Mouse (Mus musculus): ENCODE measurements around the gene Slc12a8. TPM values are rescaled to one million over a fixed set of nuclear protein-coding genes. Genes with fewer than 3 reads are reported as not detected.

The Slc12a8 gene
- total and polyA plus RNA-seq, 3 experiments, result 0.49 TPM; not detected in 2

DNA sequence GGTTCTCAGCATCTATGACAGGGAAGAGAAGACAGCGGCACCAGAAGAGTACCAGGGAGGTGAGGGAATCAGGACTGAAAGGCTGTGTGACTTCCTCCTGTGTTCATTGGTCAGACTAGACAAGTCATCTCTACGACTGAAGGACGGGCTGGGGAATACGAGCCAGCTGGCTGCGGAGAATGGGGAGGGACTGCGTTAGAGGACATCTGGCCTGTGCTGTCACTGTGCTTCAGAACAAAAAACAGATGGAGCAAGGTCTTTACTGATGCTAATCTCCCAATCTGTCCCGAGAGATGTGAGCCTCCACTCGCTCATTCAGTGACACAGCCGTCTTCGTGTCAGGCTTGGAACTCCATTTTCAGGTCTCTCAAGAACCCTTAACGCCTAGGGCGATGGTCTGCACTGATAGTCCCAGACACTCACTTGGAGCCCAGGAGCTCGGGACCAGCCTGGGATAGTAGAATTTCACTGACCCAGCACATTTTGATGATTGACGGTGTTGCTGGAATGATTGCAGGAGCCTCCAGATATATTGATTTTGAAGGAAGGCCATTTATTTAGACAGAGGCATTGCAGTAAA is 156.5 kb downstream of the Slc12a8 start:
- no peaks in the 10 kb centered on the region for H3K36me3 ChIP-seq (replicated peaks)
- H3K27me3 ChIP-seq (ENCODE audit: insufficient read depth, low read length), result peaks cover 49% of the 10 kb centered on the region
- peaks cover 11% of the 10 kb centered on the region for H3K4me1 ChIP-seq (ENCODE audit: insufficient read depth, low read depth, low read length)
- TF ChIP-seq TAL1 (conservative IDR thresholded peaks at IDR 0.05; ENCODE audit: low read depth, low read length) (no peak), POLR2AphosphoS5 (IDR thresholded peaks at IDR 0.05; ENCODE audit: insufficient replicate concordance, low read depth, low read length) (no peak)
- no peak for DNase-seq (ENCODE audit: low spot score)
- no peaks in the 10 kb centered on the region for H3K9me3 ChIP-seq (replicated peaks)
- no peak for ATAC-seq (ENCODE audit: extremely low read depth, insufficient number of reproducible peaks, low FRiP score, poor library complexity, severe bottlenecking)
- no peak overlapping the region for H3K4me3 ChIP-seq (ENCODE audit: low read depth, low read length)

DNA sequence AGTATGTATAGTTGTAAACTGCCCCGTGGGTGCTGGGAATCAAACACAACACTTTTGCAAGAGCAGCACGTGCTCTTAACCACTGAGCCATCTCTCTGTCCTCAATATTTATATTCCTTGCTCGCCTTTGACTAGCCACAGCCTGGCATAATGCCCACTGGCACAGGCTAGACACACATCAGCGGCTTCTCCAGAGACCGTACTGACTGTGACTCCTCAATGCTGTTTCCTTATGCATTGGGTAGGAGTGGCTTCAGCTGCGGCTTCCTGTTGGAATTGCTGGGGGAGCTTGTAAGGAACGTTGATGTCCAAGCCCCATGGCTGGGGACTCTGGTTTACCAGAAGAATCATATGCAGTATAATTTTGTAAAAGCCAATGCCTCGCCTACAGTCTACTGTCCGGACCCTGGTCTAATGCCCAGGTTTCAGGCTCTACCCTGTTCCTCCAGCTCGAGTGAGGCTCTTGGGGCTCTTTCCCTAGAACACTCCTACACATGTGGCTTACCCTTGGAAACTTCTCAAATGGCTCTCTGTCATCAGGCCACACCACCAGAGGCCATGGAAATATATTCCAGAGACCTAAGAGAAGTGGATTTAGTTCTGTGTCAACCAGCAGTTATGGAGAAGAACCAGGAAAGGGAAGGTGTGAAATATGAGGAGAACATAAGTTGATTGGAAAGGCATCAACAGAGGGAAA is 158.2 kb downstream of the Slc12a8 start:
- peaks cover 49% of the 10 kb centered on the region for H3K27me3 ChIP-seq (ENCODE audit: insufficient read depth, low read length)
- no peak overlapping the region for H3K4me3 ChIP-seq (ENCODE audit: low read depth, low read length)
- H3K9me3 ChIP-seq (replicated peaks), result no peaks in the 10 kb centered on the region
- H3K36me3 ChIP-seq (replicated peaks), result no peaks in the 10 kb centered on the region
- DNase-seq (ENCODE audit: low spot score) (no peak), ATAC-seq (ENCODE audit: extremely low read depth, insufficient number of reproducible peaks, low FRiP score, poor library complexity, severe bottlenecking) (no peak)
- peaks cover 11% of the 10 kb centered on the region for H3K4me1 ChIP-seq (ENCODE audit: insufficient read depth, low read depth, low read length)
- TF ChIP-seq GATA2 (IDR thresholded peaks at IDR 0.05; ENCODE audit: borderline replicate concordance, low read depth, low read length) (no peak), CTCF (IDR thresholded peaks at IDR 0.05; ENCODE audit: low read depth, low read length) (no peak), POLR2AphosphoS5 (IDR thresholded peaks at IDR 0.05; ENCODE audit: insufficient replicate concordance, low read depth, low read length) (no peak), GATA1 (IDR thresholded peaks at IDR 0.05; ENCODE audit: borderline replicate concordance, low read length) (no peak), TAL1 (conservative IDR thresholded peaks at IDR 0.05; ENCODE audit: low read depth, low read length) (no peak)

DNA sequence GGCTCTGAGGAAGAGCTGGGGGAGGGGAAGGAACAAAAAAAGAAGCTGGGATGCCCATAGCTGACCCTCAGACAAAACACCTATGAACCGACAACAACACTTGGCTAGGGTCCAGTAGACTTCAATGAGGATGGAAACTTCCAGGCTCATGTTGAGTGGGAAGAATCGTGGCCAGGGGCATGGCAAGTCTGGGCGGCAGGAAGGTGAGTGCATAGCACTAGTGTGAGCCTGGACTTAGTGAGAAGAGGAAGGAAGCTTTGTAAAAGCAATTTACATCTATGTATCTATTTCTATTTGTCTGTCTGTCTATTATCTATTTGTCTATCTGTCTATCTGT is 158.7 kb downstream of the Slc12a8 start:
- DNase-seq (ENCODE audit: low spot score) (no peak), ATAC-seq (ENCODE audit: extremely low read depth, insufficient number of reproducible peaks, low FRiP score, poor library complexity, severe bottlenecking) (no peak)
- H3K4me1 ChIP-seq (ENCODE audit: insufficient read depth, low read depth, low read length), result peaks cover 12% of the 10 kb centered on the region
- H3K4me3 ChIP-seq (ENCODE audit: low read depth, low read length), result no peak overlapping the region
- peaks cover 48% of the 10 kb centered on the region for H3K27me3 ChIP-seq (ENCODE audit: insufficient read depth, low read length)
- TF ChIP-seq GATA1 (IDR thresholded peaks at IDR 0.05; ENCODE audit: borderline replicate concordance, low read length) (no peak), TAL1 (conservative IDR thresholded peaks at IDR 0.05; ENCODE audit: low read depth, low read length) (no peak), GATA2 (IDR thresholded peaks at IDR 0.05; ENCODE audit: borderline replicate concordance, low read depth, low read length) (no peak), CTCF (IDR thresholded peaks at IDR 0.05; ENCODE audit: low read depth, low read length) (no peak), POLR2AphosphoS5 (IDR thresholded peaks at IDR 0.05; ENCODE audit: insufficient replicate concordance, low read depth, low read length) (no peak)
- H3K36me3 ChIP-seq (replicated peaks), result no peaks in the 10 kb centered on the region
- H3K9me3 ChIP-seq (replicated peaks), result no peaks in the 10 kb centered on the region

DNA sequence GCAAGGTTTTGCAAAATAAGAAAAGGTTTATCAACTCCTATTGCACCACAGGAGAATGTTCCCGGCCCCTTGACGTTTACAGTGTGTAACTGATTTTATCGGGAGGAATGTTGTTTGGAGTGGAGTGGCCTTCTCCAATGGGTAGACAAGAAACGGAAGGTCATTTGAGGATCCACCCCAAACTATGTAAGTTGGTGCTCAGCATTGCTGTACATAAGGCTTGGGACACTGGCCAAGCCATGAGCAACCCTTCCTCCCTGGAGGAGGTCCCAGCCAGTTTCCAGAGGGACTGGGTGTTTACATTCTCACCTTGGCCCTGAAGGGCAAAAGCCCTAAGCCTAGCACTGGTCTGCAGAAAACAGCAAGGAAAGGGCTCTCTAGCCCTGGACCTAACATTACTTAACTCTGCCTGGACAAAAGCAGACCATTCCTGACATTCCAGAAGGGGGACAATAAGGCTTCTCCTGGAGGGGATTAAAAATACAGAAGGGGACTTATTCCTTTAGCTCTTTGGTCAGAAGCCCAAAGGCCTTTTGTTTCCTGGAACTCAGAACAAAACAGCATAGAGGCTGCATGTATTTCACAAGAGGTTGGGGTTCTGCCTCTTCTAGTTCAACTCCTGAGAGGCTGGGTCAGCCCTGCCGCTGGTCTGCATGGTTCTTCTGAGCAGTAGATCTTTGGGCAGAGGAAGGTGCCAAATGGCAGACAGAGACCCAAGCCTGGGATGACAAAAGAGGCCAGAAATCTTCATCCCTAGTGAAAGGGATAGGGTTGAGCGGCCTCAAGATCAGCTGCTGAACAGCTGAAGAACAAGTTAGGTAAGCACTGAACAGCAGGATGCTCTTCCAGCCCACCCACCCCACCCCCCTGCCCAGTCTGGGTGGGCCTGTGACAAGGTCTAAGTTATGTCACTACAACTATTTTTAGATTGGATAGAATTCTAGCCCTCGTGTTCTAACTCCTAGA is 159.5 kb downstream of the Slc12a8 start:
- DNase-seq (ENCODE audit: low spot score) (no peak), ATAC-seq (ENCODE audit: extremely low read depth, insufficient number of reproducible peaks, low FRiP score, poor library complexity, severe bottlenecking) (no peak)
- Histone ChIP-seq H3K27me3 (ENCODE audit: insufficient read depth, low read length) (peaks cover 52% of the 10 kb centered on the region), H3K4me3 (ENCODE audit: low read depth, low read length) (no peak overlapping the region), H3K36me3 (replicated peaks) (no peaks in the 10 kb centered on the region), H3K9me3 (replicated peaks) (no peaks in the 10 kb centered on the region), H3K4me1 (ENCODE audit: insufficient read depth, low read depth, low read length) (peaks cover 15% of the 10 kb centered on the region)
- TF ChIP-seq GATA2 (IDR thresholded peaks at IDR 0.05; ENCODE audit: borderline replicate concordance, low read depth, low read length), result no peak
- no peak for TF ChIP-seq POLR2AphosphoS5 (IDR thresholded peaks at IDR 0.05; ENCODE audit: insufficient replicate concordance, low read depth, low read length)
- no peak for TF ChIP-seq GATA1 (IDR thresholded peaks at IDR 0.05; ENCODE audit: borderline replicate concordance, low read length)

DNA sequence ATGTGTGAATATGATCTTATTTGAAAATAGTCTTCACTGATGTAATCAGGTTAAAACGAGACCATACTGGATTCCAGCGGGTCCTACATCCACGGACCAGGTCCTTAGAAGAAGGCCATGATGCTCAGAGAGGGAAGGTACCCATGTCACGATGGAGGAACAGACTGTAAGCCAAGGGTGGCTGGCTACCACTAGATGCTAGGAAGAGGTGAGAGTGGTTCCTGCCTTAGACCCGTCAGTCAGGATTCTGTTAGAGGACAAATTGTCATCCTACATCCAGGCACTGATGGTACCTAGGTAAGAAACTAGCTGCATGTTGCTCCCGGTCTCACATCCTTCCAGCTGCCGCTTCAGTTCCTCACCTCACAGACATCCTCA is 160.2 kb downstream of the Slc12a8 start:
- TF ChIP-seq GATA2 (IDR thresholded peaks at IDR 0.05; ENCODE audit: borderline replicate concordance, low read depth, low read length) (no peak), GATA1 (IDR thresholded peaks at IDR 0.05; ENCODE audit: borderline replicate concordance, low read length) (no peak), CTCF (IDR thresholded peaks at IDR 0.05; ENCODE audit: low read depth, low read length) (no peak), TAL1 (conservative IDR thresholded peaks at IDR 0.05; ENCODE audit: low read depth, low read length) (no peak), POLR2AphosphoS5 (IDR thresholded peaks at IDR 0.05; ENCODE audit: insufficient replicate concordance, low read depth, low read length) (no peak)
- ATAC-seq (ENCODE audit: extremely low read depth, insufficient number of reproducible peaks, low FRiP score, poor library complexity, severe bottlenecking) (no peak), DNase-seq (ENCODE audit: low spot score) (no peak)
- Histone ChIP-seq H3K27me3 (ENCODE audit: insufficient read depth, low read length) (peaks cover 56% of the 10 kb centered on the region), H3K36me3 (replicated peaks) (no peaks in the 10 kb centered on the region), H3K4me1 (ENCODE audit: insufficient read depth, low read depth, low read length) (peaks cover 17% of the 10 kb centered on the region), H3K9me3 (replicated peaks) (no peaks in the 10 kb centered on the region), H3K4me3 (ENCODE audit: low read depth, low read length) (no peak overlapping the region)

DNA sequence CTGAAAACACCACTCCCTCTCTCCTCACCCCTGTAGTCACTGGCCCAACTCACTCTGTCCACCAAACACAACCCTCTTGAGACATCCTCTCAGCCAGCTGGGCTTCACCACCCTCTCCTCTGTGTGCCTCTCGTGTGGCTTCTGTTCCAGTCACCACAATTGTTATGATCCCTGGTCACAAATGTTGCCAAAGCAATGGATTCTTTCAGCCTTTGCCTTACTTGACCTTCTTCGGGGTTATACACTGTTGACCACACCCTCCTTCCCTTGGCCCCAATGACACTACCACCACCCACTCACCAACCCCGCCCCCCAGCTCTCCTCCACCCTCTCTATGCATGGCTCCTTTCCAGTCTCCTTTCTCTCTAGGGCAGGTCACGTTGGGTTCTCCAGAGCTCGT is 160.8 kb downstream of the Slc12a8 start:
- Histone ChIP-seq H3K27me3 (ENCODE audit: insufficient read depth, low read length) (peaks cover 58% of the 10 kb centered on the region), H3K4me1 (ENCODE audit: insufficient read depth, low read depth, low read length) (peaks cover 17% of the 10 kb centered on the region)
- ATAC-seq (ENCODE audit: extremely low read depth, insufficient number of reproducible peaks, low FRiP score, poor library complexity, severe bottlenecking), result no peak

More for the DNA sequence above, 160.8 kb downstream of the Slc12a8 start:
- H3K9me3 ChIP-seq (replicated peaks), result no peaks in the 10 kb centered on the region
- no peak for TF ChIP-seq GATA1 (IDR thresholded peaks at IDR 0.05; ENCODE audit: borderline replicate concordance, low read length)
- TF ChIP-seq POLR2AphosphoS5 (IDR thresholded peaks at IDR 0.05; ENCODE audit: insufficient replicate concordance, low read depth, low read length), result no peak
- no peak for TF ChIP-seq GATA2 (IDR thresholded peaks at IDR 0.05; ENCODE audit: borderline replicate concordance, low read depth, low read length)
- TF ChIP-seq CTCF (IDR thresholded peaks at IDR 0.05; ENCODE audit: low read depth, low read length), result no peak
- TF ChIP-seq TAL1 (conservative IDR thresholded peaks at IDR 0.05; ENCODE audit: low read depth, low read length), result no peak
- H3K36me3 ChIP-seq (replicated peaks), result no peaks in the 10 kb centered on the region
- H3K4me3 ChIP-seq (ENCODE audit: low read depth, low read length), result no peak overlapping the region
- no peak for DNase-seq (ENCODE audit: low spot score)
